Mouse (Mus musculus): ENCODE data around the gene Daam2. TPM values are rescaled to one million over a fixed set of nuclear protein-coding genes. Genes with fewer than 3 reads are reported as not detected.

The Daam2 gene
- polyA plus RNA-seq, 1 experiment from 2014 or later, result 1.6 TPM

DNA sequence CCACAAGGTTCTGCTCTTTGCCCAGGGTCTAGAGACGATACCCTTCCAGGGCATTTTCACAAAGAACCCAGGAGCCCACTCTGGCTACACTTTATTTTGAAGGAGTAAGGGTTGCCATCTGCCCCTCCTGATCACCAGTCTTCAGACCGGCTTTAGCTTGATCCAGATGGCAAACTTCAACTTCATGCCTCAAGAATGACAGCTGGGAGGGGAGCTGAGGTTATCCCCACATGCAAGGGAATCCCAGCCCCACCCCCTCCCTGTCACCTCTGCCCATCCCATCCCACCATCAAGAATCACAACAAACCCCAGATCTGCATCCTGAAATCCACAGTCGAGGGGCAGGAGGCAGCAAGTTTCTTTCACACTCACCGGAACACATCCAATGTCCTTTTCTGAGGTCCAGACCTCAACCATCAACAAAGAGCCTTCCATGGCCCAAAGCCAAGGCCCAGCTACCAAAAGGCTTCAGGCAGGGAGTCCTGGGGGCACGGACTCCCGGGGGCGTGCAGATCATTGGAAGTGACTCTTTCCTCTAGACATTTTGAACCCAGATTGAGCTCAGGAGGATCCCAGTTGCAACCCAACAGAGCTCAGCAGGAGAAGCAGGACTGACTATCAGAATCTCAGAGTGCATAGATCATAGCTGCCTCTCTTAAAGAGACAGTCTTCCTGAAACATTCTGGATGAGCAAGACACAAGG lies 35.5 kb downstream of the Daam2 start:
- WGBS, result 77% methylated on average over 7 of the region's 7 CpGs

DNA sequence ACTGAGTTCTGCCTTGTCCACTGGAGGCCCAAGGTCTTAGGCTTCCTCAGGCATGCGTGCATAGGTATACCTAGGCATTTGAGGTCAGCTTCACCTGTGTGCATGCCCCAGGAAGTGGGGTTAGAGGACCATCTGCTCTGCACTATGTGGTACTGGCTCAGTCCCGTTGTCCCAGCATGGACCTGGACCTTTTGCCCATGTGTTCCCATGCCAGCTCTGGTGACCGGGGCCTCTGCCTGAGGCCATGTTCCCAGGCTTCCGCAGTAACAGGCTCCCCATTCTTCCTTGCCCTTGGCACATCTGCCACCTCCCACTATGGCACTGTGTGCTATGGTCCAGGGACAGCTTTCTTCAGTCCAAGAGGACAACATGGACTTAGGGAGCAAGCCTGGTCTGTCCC lies 36.1 kb downstream of the Daam2 start:
- H3K27ac ChIP-seq, result no peak overlapping the region
- ATAC-seq, result no peak
- WGBS, result 90% methylated on average over 4 of the region's 4 CpGs
- H3K9me3 ChIP-seq, result no peaks in the 10 kb centered on the region
- H3K36me3 ChIP-seq, result no peaks in the 10 kb centered on the region
- H3K9ac ChIP-seq (replicated peaks), result no peak overlapping the region
- H3K4me1 ChIP-seq (replicated peaks), result no peaks in the 10 kb centered on the region
- H3K4me3 ChIP-seq (replicated peaks), result no peak overlapping the region
- H3K27me3 ChIP-seq, result no peaks in the 10 kb centered on the region
- no peak overlapping the region for H3K4me2 ChIP-seq (replicated peaks)

More for the DNA sequence above, 35.5 kb downstream of the Daam2 start:
- ATAC-seq, result no peak
- H3K9me3 ChIP-seq, result no peaks in the 10 kb centered on the region
- no peak overlapping the region for H3K27ac ChIP-seq
- no peaks in the 10 kb centered on the region for H3K4me1 ChIP-seq (replicated peaks)
- no peaks in the 10 kb centered on the region for H3K27me3 ChIP-seq
- no peaks in the 10 kb centered on the region for H3K36me3 ChIP-seq
- no peak overlapping the region for H3K4me2 ChIP-seq (replicated peaks)
- no peak overlapping the region for H3K4me3 ChIP-seq (replicated peaks)
- H3K9ac ChIP-seq (replicated peaks), result no peak overlapping the region

DNA sequence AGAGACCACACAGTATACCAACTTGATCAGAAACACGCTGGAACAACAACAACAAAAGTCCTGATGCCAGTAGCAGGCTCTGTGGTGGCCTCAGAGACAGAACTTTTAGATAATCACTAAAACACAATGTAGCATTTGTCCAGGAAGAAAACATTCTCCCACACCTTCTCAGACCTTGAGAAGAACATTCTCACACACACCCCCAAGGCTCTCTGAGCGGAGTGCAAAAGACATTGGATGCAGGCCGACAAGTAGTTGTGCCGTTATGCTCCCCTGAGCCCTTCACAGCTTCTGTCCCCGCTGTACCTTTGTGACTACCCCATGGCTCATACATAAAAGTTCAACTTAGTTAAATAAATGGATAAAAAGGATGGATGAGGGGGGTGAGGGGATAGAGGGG lies 37.6 kb downstream of the Daam2 start:
- 0 out of 2 replicates have a peak, but pooled peaks cover 4% of the 10 kb centered on the region for H3K4me1 ChIP-seq (replicated peaks)
- H3K36me3 ChIP-seq, result no peaks in the 10 kb centered on the region
- no peak overlapping the region for H3K27ac ChIP-seq
- H3K9me3 ChIP-seq, result no peaks in the 10 kb centered on the region
- H3K4me3 ChIP-seq (replicated peaks), result no peak overlapping the region
- no peak overlapping the region for H3K9ac ChIP-seq (replicated peaks)
- 88% methylated on average over 5 of the region's 5 CpGs for WGBS
- H3K4me2 ChIP-seq (replicated peaks), result no peak overlapping the region
- ATAC-seq, result no peak
- H3K27me3 ChIP-seq, result no peaks in the 10 kb centered on the region

DNA sequence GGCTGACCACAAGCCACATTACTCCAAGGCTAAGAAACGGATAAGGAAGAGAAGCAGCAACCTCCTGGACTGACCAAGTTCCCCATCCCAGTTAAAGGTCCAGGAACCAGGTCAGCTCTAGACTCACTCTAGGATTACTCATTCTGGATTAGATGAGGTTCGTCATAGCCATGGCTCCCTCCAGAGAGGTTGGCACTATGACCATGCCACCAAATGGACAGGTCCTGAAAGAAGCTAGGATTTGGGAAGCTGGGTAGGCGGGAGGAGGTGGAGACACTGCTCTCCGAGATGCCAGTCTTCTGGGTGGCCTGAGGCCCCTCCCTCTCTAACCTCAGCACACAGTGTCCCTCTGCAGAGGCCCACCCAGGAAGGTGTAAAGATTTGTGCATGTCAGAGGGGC lies 38.2 kb downstream of the Daam2 start:
- Histone ChIP-seq H3K9me3 (no peaks in the 10 kb centered on the region), H3K27me3 (no peaks in the 10 kb centered on the region), H3K4me2 (replicated peaks) (no peak overlapping the region), H3K4me3 (replicated peaks) (no peak overlapping the region), H3K36me3 (no peaks in the 10 kb centered on the region), H3K9ac (replicated peaks) (no peak overlapping the region), H3K27ac (no peak overlapping the region), H3K4me1 (replicated peaks) (0 out of 2 replicates have a peak, but pooled peaks cover 4% of the 10 kb centered on the region)
- no peak for ATAC-seq
- 82% methylated on average over 4 of the region's 4 CpGs for WGBS

- no peak overlapping the region for H3K4me2 ChIP-seq (replicated peaks)
- no peak overlapping the region for H3K4me3 ChIP-seq (replicated peaks)
- H3K4me1 ChIP-seq (replicated peaks), result 0 out of 2 replicates have a peak, but pooled peaks cover 9% of the 10 kb centered on the region
- WGBS, result 58% methylated on average over 2 of the region's 2 CpGs
- ATAC-seq, result no peak
- H3K27me3 ChIP-seq, result no peaks in the 10 kb centered on the region
- no peaks in the 10 kb centered on the region for H3K36me3 ChIP-seq
- H3K27ac ChIP-seq, result no peak overlapping the region
- H3K9me3 ChIP-seq, result no peaks in the 10 kb centered on the region
- no peak overlapping the region for H3K9ac ChIP-seq (replicated peaks)
These were observed 39.6 kb downstream of the Daam2 start for GRCm38 (mm10) chr17:49524584-49524983.

DNA sequence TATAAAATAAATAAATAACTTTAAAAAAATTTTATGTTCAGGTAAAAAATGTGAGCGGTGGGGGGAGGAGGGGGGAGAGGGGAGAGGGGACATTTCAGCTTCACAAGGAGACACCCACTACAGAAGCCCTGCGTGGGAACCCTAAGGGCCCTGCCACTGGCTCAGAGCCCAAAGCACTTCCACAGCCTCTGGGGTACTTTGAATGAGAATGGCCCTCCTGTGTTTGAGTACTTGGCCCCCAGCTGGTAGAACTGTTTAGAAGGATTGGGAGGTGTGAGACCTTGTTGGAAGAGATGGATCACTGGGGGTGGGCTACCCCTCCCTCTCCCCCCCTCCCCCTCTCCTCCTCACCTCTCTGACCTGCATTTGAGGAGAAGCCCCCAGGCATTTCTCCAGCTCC lies 41.7 kb downstream of the Daam2 start:
- 27% methylated on average over 2 of the region's 2 CpGs for WGBS
- no peaks in the 10 kb centered on the region for H3K27me3 ChIP-seq
- H3K4me1 ChIP-seq (replicated peaks), result 0 out of 2 replicates have a peak, but pooled peaks cover 9% of the 10 kb centered on the region
- no peak overlapping the region for H3K4me3 ChIP-seq (replicated peaks)
- no peak overlapping the region for H3K27ac ChIP-seq
- H3K4me2 ChIP-seq (replicated peaks), result no peak overlapping the region
- H3K9me3 ChIP-seq, result no peaks in the 10 kb centered on the region
- H3K36me3 ChIP-seq, result no peaks in the 10 kb centered on the region
- H3K9ac ChIP-seq (replicated peaks), result no peak overlapping the region
- ATAC-seq, result peak; percentile 70; the same call in 1 of the 2 replicates

DNA sequence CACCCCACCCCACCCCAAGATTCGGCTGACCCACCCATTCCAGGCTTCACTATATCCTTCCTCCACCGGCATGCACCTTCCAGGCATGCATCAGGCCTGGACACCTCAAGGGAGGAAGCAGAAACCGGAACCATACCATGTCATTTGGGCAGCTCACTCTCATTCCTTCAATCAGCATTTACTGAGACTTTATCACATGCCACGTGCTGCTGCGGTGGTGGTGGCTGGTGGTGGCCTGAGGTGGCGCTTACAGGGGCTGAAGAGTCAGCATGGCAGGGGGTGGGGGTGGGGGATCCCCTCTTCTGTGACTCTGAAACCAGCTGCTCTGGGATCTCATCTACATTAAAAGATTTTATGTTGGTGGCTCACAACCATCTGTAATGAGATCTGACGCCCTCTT lies 42.1 kb downstream of the Daam2 start:
- ATAC-seq, result no peak
- WGBS, result 69% methylated on average over 7 of the region's 7 CpGs
- no peaks in the 10 kb centered on the region for H3K9me3 ChIP-seq

GRCm38 (mm10) chr17:49520674-49521073 lies 43.5 kb downstream of the Daam2 start:
- 71% methylated on average over 6 of the region's 6 CpGs for WGBS
- H3K27ac ChIP-seq, result no peak overlapping the region
- no peak for ATAC-seq

More for the DNA sequence above, 42.1 kb downstream of the Daam2 start:
- H3K27ac ChIP-seq, result no peak overlapping the region
- 0 out of 2 replicates have a peak, but pooled peaks cover 9% of the 10 kb centered on the region for H3K4me1 ChIP-seq (replicated peaks)
- no peaks in the 10 kb centered on the region for H3K36me3 ChIP-seq
- H3K4me3 ChIP-seq (replicated peaks), result no peak overlapping the region
- H3K27me3 ChIP-seq, result no peaks in the 10 kb centered on the region
- H3K9ac ChIP-seq (replicated peaks), result no peak overlapping the region
- no peak overlapping the region for H3K4me2 ChIP-seq (replicated peaks)

GRCm38 (mm10) chr17:49519576-49520247 lies 44.4 kb downstream of the Daam2 start:
- no peak for ATAC-seq
- Histone ChIP-seq H3K4me3 (replicated peaks) (no peak overlapping the region), H3K9me3 (no peaks in the 10 kb centered on the region), H3K27me3 (no peaks in the 10 kb centered on the region), H3K9ac (replicated peaks) (no peak overlapping the region), H3K36me3 (no peaks in the 10 kb centered on the region), H3K4me1 (replicated peaks) (0 out of 2 replicates have a peak, but pooled peaks cover 9% of the 10 kb centered on the region), H3K27ac (no peak overlapping the region), H3K4me2 (replicated peaks) (no peak overlapping the region)
- WGBS, result 75% methylated on average over 7 of the region's 7 CpGs

More at GRCm38 (mm10) chr17:49520674-49521073, 43.5 kb downstream of the Daam2 start:
- no peak overlapping the region for H3K4me3 ChIP-seq (replicated peaks)
- no peak overlapping the region for H3K4me2 ChIP-seq (replicated peaks)
- no peak overlapping the region for H3K9ac ChIP-seq (replicated peaks)
- H3K9me3 ChIP-seq, result no peaks in the 10 kb centered on the region
- 0 out of 2 replicates have a peak, but pooled peaks cover 9% of the 10 kb centered on the region for H3K4me1 ChIP-seq (replicated peaks)
- no peaks in the 10 kb centered on the region for H3K36me3 ChIP-seq
- H3K27me3 ChIP-seq, result no peaks in the 10 kb centered on the region

DNA sequence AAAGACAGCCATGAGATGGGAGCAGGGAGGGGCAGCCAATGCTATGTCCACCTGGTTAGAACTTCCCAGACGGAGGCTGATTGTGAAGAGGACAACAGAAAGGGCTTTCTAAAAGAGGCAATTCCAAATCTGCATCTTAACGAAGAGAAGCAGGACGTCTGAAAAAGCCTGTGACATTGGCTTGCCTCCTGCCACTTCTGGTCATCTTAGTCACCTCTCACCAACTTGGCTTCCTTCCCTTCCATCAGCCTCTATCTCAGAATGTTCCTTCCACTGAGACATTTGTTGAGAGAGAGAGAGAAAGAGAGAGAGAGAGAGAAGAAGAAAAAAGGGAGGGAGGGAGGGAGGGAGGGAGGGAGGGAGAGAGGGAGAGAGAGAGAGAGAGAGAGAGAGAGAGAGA lies 47.1 kb downstream of the Daam2 start:
- H3K27me3 ChIP-seq, result no peaks in the 10 kb centered on the region
- no peak for ATAC-seq
- no peak overlapping the region for H3K4me2 ChIP-seq (replicated peaks)
- H3K9me3 ChIP-seq, result no peaks in the 10 kb centered on the region
- 72% methylated on average over 3 of the region's 3 CpGs for WGBS
- no peak overlapping the region for H3K27ac ChIP-seq
- H3K9ac ChIP-seq (replicated peaks), result no peak overlapping the region
- no peak overlapping the region for H3K4me3 ChIP-seq (replicated peaks)
- no peaks in the 10 kb centered on the region for H3K36me3 ChIP-seq
- H3K4me1 ChIP-seq (replicated peaks), result 0 out of 2 replicates have a peak, but pooled peaks cover 5% of the 10 kb centered on the region

DNA sequence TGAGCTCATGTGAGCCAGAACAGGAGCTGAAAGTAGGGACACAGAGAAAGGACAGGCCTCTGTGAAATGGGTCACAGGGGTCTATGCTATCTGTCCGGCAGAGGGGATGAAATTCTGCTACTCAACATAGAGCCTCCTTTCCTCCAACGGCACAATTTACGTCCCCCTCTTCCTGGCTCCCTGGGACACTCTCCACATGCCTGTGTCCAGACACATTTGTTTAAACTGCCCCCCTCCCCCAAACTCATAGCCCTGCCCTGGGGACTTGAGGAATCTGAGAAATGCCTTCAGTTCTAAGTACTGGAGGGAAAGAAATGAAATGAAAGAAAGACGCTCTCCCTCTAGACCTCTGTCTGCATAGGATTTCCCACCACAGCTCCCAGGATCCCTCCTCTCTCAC lies 48.5 kb downstream of the Daam2 start:
- ATAC-seq, result no peak
- Histone ChIP-seq H3K9ac (replicated peaks) (no peak overlapping the region), H3K9me3 (no peaks in the 10 kb centered on the region), H3K36me3 (no peaks in the 10 kb centered on the region), H3K4me3 (replicated peaks) (no peak overlapping the region), H3K27ac (no peak overlapping the region), H3K4me2 (replicated peaks) (no peak overlapping the region), H3K27me3 (no peaks in the 10 kb centered on the region), H3K4me1 (replicated peaks) (0 out of 2 replicates have a peak, but pooled peaks cover 5% of the 10 kb centered on the region)
- 78% methylated on average over 4 of the region's 4 CpGs for WGBS

DNA sequence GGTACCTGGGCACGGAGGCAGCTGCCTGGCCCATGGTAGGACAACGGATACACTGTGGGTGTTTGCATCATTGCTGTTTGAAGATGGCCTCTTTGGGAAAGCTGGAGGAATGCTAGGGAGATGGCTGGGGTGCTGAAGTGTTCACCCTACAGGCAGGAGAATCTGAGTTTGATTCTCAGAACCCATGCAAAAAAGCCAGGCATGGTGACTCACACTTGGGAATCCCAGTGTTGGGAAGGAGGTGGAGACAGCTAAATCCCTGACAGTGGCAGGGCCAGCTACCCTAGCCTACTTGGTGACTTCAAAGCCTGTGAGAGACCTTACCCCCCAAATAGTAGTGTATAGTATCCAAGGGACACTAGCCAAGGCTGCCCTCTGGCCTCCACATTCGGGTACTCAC lies 49.0 kb downstream of the Daam2 start:
- H3K9me3 ChIP-seq, result no peaks in the 10 kb centered on the region
- H3K27ac ChIP-seq, result no peak overlapping the region
- ATAC-seq, result no peak
- H3K36me3 ChIP-seq, result no peaks in the 10 kb centered on the region
- 91% methylated on average over 3 of the region's 3 CpGs for WGBS
- no peak overlapping the region for H3K9ac ChIP-seq (replicated peaks)
- no peaks in the 10 kb centered on the region for H3K27me3 ChIP-seq
- H3K4me2 ChIP-seq (replicated peaks), result no peak overlapping the region
- H3K4me1 ChIP-seq (replicated peaks), result 0 out of 2 replicates have a peak, but pooled peaks cover 1% of the 10 kb centered on the region
- H3K4me3 ChIP-seq (replicated peaks), result no peak overlapping the region

Data from midbrain, embryonic 13.5 days (tissue).